Mouse (Mus musculus): ENCODE results near the gene Sprr3. TPM values are rescaled to one million over a fixed set of nuclear protein-coding genes. Genes with fewer than 3 reads are reported as not detected.

Gene Sprr3
- polyA plus RNA-seq, 1 experiment from 2014 or later: 1,930 TPM

GRCm38 (mm10) chr3:92440177-92440576 is 18.3 kb downstream of the Sprr3 start:
- Histone ChIP-seq H3K27me3 (ENCODE audit: control insufficient read depth, insufficient read depth, low read length) (no peaks in the 10 kb centered on the region), H3K4me2 (replicated peaks; ENCODE audit: low read depth) (no peak overlapping the region), H3K9me3 (ENCODE audit: control insufficient read depth, low read length) (no peaks in the 10 kb centered on the region), H3K9ac (ENCODE audit: low read length) (no peak overlapping the region), H3K27ac (replicated peaks) (no peak overlapping the region), H3K4me1 (replicated peaks; ENCODE audit: control insufficient read depth, insufficient read depth) (no peaks in the 10 kb centered on the region), H3K36me3 (ENCODE audit: control insufficient read depth, insufficient read depth, low read length) (no peaks in the 10 kb centered on the region), H3K4me3 (ENCODE audit: low read depth, low read length) (no peak overlapping the region)
- 75% methylated on average over 3 of the region's 3 CpGs for WGBS
- DNase-seq (ENCODE audit: low spot score) (no peak), ATAC-seq (ENCODE audit: low FRiP score, low TSS enrichment) (no peak)
- TF ChIP-seq EP300 (optimal IDR thresholded peaks at IDR 0.05): no peak
- no peak for TF ChIP-seq CTCF (IDR thresholded peaks at IDR 0.05; ENCODE audit: low read depth)

- Histone ChIP-seq H3K27ac (replicated peaks) (no peak within 1 kb of the TSS), H3K9me3 (ENCODE audit: control insufficient read depth, low read length) (no peaks in the 10 kb centered on the region), H3K4me1 (replicated peaks; ENCODE audit: control insufficient read depth, insufficient read depth) (no peaks in the 10 kb centered on the region), H3K9ac (ENCODE audit: low read length) (no peak within 1 kb of the TSS), H3K4me2 (replicated peaks; ENCODE audit: low read depth) (no peak within 1 kb of the TSS), H3K4me3 (ENCODE audit: low read depth, low read length) (no peak within 1 kb of the TSS), H3K27me3 (ENCODE audit: control insufficient read depth, insufficient read depth, low read length) (no peaks in the 10 kb centered on the region), H3K36me3 (ENCODE audit: control insufficient read depth, insufficient read depth, low read length) (no peaks in the 10 kb centered on the region)
- no peak for TF ChIP-seq EP300 (optimal IDR thresholded peaks at IDR 0.05)
- TF ChIP-seq CTCF (IDR thresholded peaks at IDR 0.05; ENCODE audit: low read depth): no peak
- ATAC-seq (ENCODE audit: low FRiP score, low TSS enrichment) (no peak), DNase-seq (ENCODE audit: low spot score) (no peak)
- 83% methylated on average over 3 of the region's 3 CpGs for WGBS
Observed at GRCm38 (mm10) chr3:92438689-92439088, 19.8 kb downstream of the Sprr3 start, which contains the start of gene Sprr1b. TSS of gene Sprr1b (minus strand) at chr3:92438789.

- H3K9ac ChIP-seq (ENCODE audit: low read length): no peak within 1 kb of the TSS
- no peak within 1 kb of the TSS for H3K4me2 ChIP-seq (replicated peaks; ENCODE audit: low read depth)
- no peak within 1 kb of the TSS for H3K27ac ChIP-seq (replicated peaks)
- H3K9me3 ChIP-seq (ENCODE audit: control insufficient read depth, low read length): no peaks in the 10 kb centered on the region
- no peaks in the 10 kb centered on the region for H3K36me3 ChIP-seq (ENCODE audit: control insufficient read depth, insufficient read depth, low read length)
- DNase-seq (ENCODE audit: low spot score) (no peak), ATAC-seq (ENCODE audit: low FRiP score, low TSS enrichment) (no peak)
- 83% methylated on average over 2 of the region's 2 CpGs for WGBS
- no peaks in the 10 kb centered on the region for H3K27me3 ChIP-seq (ENCODE audit: control insufficient read depth, insufficient read depth, low read length)
- no peak within 1 kb of the TSS for H3K4me3 ChIP-seq (ENCODE audit: low read depth, low read length)
- no peaks in the 10 kb centered on the region for H3K4me1 ChIP-seq (replicated peaks; ENCODE audit: control insufficient read depth, insufficient read depth)
- TF ChIP-seq CTCF (IDR thresholded peaks at IDR 0.05; ENCODE audit: low read depth): no peak
- no peak for TF ChIP-seq EP300 (optimal IDR thresholded peaks at IDR 0.05)
Observed at GRCm38 (mm10) chr3:92432282-92432681, 26.2 kb downstream of the Sprr3 start, which contains the start of gene Sprr2k. TSS of gene Sprr2k (plus strand) at chr3:92432582.

- Histone ChIP-seq H3K9me3 (ENCODE audit: control insufficient read depth, low read length) (no peaks in the 10 kb centered on the region), H3K36me3 (ENCODE audit: control insufficient read depth, insufficient read depth, low read length) (no peaks in the 10 kb centered on the region), H3K4me3 (ENCODE audit: low read depth, low read length) (no peak within 1 kb of the TSS), H3K4me2 (replicated peaks; ENCODE audit: low read depth) (no peak within 1 kb of the TSS), H3K27me3 (ENCODE audit: control insufficient read depth, insufficient read depth, low read length) (no peaks in the 10 kb centered on the region), H3K27ac (replicated peaks) (no peak within 1 kb of the TSS), H3K9ac (ENCODE audit: low read length) (no peak within 1 kb of the TSS), H3K4me1 (replicated peaks; ENCODE audit: control insufficient read depth, insufficient read depth) (no peaks in the 10 kb centered on the region)
- ATAC-seq (ENCODE audit: low FRiP score, low TSS enrichment) (no peak), DNase-seq (ENCODE audit: low spot score) (no peak)
- TF ChIP-seq EP300 (optimal IDR thresholded peaks at IDR 0.05): no peak
- TF ChIP-seq CTCF (IDR thresholded peaks at IDR 0.05; ENCODE audit: low read depth): no peak
- 94% methylated on average over 6 of the region's 6 CpGs for WGBS
Observed at GRCm38 (mm10) chr3:92429323-92429722, 29.2 kb downstream of the Sprr3 start, which contains the start of gene Gm9774. TSS of gene Gm9774 (minus strand) at chr3:92429423.

- H3K4me1 ChIP-seq (replicated peaks; ENCODE audit: control insufficient read depth, insufficient read depth): no peaks in the 10 kb centered on the region
- no peak within 1 kb of the TSS for H3K27ac ChIP-seq (replicated peaks)
- ATAC-seq (ENCODE audit: low FRiP score, low TSS enrichment) (no peak), DNase-seq (ENCODE audit: low spot score) (no peak)
- no peak within 1 kb of the TSS for H3K9ac ChIP-seq (ENCODE audit: low read length)
- no peak within 1 kb of the TSS for H3K4me2 ChIP-seq (replicated peaks; ENCODE audit: low read depth)
- H3K27me3 ChIP-seq (ENCODE audit: control insufficient read depth, insufficient read depth, low read length): no peaks in the 10 kb centered on the region
- no peak for TF ChIP-seq CTCF (IDR thresholded peaks at IDR 0.05; ENCODE audit: low read depth)
- no peaks in the 10 kb centered on the region for H3K36me3 ChIP-seq (ENCODE audit: control insufficient read depth, insufficient read depth, low read length)
- H3K9me3 ChIP-seq (ENCODE audit: control insufficient read depth, low read length): no peaks in the 10 kb centered on the region
- no peak within 1 kb of the TSS for H3K4me3 ChIP-seq (ENCODE audit: low read depth, low read length)
- WGBS: 86% methylated on average over 2 of the region's 2 CpGs
Observed at GRCm38 (mm10) chr3:92417782-92418181, 40.7 kb downstream of the Sprr3 start, which contains the start of gene Sprr2j-ps. TSS of gene Sprr2j-ps (plus strand) at chr3:92418082.

- no peak within 1 kb of the TSS for H3K4me2 ChIP-seq (replicated peaks; ENCODE audit: low read depth)
- no peaks in the 10 kb centered on the region for H3K4me1 ChIP-seq (replicated peaks; ENCODE audit: control insufficient read depth, insufficient read depth)
- DNase-seq (ENCODE audit: low spot score): no peak
- no peak within 1 kb of the TSS for H3K4me3 ChIP-seq (ENCODE audit: low read depth, low read length)
- no peaks in the 10 kb centered on the region for H3K27me3 ChIP-seq (ENCODE audit: control insufficient read depth, insufficient read depth, low read length)
- no peaks in the 10 kb centered on the region for H3K9me3 ChIP-seq (ENCODE audit: control insufficient read depth, low read length)
- 93% methylated on average over 2 of the region's 2 CpGs for WGBS
- H3K9ac ChIP-seq (ENCODE audit: low read length): no peak within 1 kb of the TSS
- no peak within 1 kb of the TSS for H3K27ac ChIP-seq (replicated peaks)
- TF ChIP-seq EP300 (optimal IDR thresholded peaks at IDR 0.05) (no peak), CTCF (IDR thresholded peaks at IDR 0.05; ENCODE audit: low read depth) (no peak)
- H3K36me3 ChIP-seq (ENCODE audit: control insufficient read depth, insufficient read depth, low read length): no peaks in the 10 kb centered on the region
- ATAC-seq (ENCODE audit: low FRiP score, low TSS enrichment): no peak
Observed at GRCm38 (mm10) chr3:92407691-92408090, 50.8 kb downstream of the Sprr3 start, which contains the start of gene Sprr2i. TSS of gene Sprr2i (plus strand) at chr3:92407991.

Other genes with a start within 250 kb of the Sprr3 start
- gene Sprr2a1, start 242.9 kb downstream of the Sprr3 start, polyA plus RNA-seq (2015; fragmentation: Nextera tagmentation; extraction: Ambion mirVana): 181 and 190 TPM in 2 replicates
- 13,620 and 14,516 TPM in 2 replicates for gene Sprr2a2, start 242.8 kb downstream of the Sprr3 start, polyA plus RNA-seq (2015; fragmentation: Nextera tagmentation; extraction: Ambion mirVana)
- 712 and 819 TPM in 2 replicates for gene Sprr2a3, start 173.3 kb downstream of the Sprr3 start, polyA plus RNA-seq (2015; fragmentation: Nextera tagmentation; extraction: Ambion mirVana)
- 20.8 and 22.8 TPM in 2 replicates for gene Sprr2b, start 142.1 kb downstream of the Sprr3 start, polyA plus RNA-seq (2015; fragmentation: Nextera tagmentation; extraction: Ambion mirVana)
- 65.0 and 66.5 TPM in 2 replicates for gene Sprr2d, start 119.6 kb downstream of the Sprr3 start, polyA plus RNA-seq (2015; fragmentation: Nextera tagmentation; extraction: Ambion mirVana)
- gene Sprr2e, start 106.6 kb downstream of the Sprr3 start, polyA plus RNA-seq (2015; fragmentation: Nextera tagmentation; extraction: Ambion mirVana): 0.33 and 0.47 TPM in 2 replicates
- 7.4 and 9.2 TPM in 2 replicates for gene Sprr2f, start 93.5 kb downstream of the Sprr3 start, polyA plus RNA-seq (2015; fragmentation: Nextera tagmentation; extraction: Ambion mirVana)
- 2.1 TPM in 2 replicates for gene Sprr2h, start 73.0 kb downstream of the Sprr3 start, polyA plus RNA-seq (2015; fragmentation: Nextera tagmentation; extraction: Ambion mirVana)
- gene Sprr2i, start 50.7 kb downstream of the Sprr3 start, polyA plus RNA-seq (2015; fragmentation: Nextera tagmentation; extraction: Ambion mirVana): 24.7 and 26.7 TPM in 2 replicates
- 52.2 and 58.5 TPM in 2 replicates for gene Sprr2j-ps, start 40.6 kb downstream of the Sprr3 start, polyA plus RNA-seq (2015; fragmentation: Nextera tagmentation; extraction: Ambion mirVana)
- gene Gm9774, start 29.3 kb downstream of the Sprr3 start, polyA plus RNA-seq (2015; fragmentation: Nextera tagmentation; extraction: Ambion mirVana): 10.3 and 10.6 TPM in 2 replicates
- 8.3 and 9.2 TPM in 2 replicates for gene Sprr2k, start 26.1 kb downstream of the Sprr3 start, polyA plus RNA-seq (2015; fragmentation: Nextera tagmentation; extraction: Ambion mirVana)
- 17.1 and 19.3 TPM in 2 replicates for gene Sprr1b, start 19.9 kb downstream of the Sprr3 start, polyA plus RNA-seq (2015; fragmentation: Nextera tagmentation; extraction: Ambion mirVana)
- gene Sprr1a, start 27.2 kb upstream of the Sprr3 start, polyA plus RNA-seq (2015; fragmentation: Nextera tagmentation; extraction: Ambion mirVana): 1,567 and 1,571 TPM in 2 replicates
- gene Sprr4, start 41.8 kb upstream of the Sprr3 start, polyA plus RNA-seq (2015; fragmentation: Nextera tagmentation; extraction: Ambion mirVana): 1.3 and 1.5 TPM in 2 replicates
- not detected in 2 replicates for gene 2310046K23Rik, start 75.8 kb upstream of the Sprr3 start, polyA plus RNA-seq (2015; fragmentation: Nextera tagmentation; extraction: Ambion mirVana)
- 16.6 and 21.1 TPM in 2 replicates for gene Ivl, start 115.0 kb upstream of the Sprr3 start, polyA plus RNA-seq (2015; fragmentation: Nextera tagmentation; extraction: Ambion mirVana)
- not detected in 2 replicates for gene Smcp, start 130.3 kb upstream of the Sprr3 start, polyA plus RNA-seq (2015; fragmentation: Nextera tagmentation; extraction: Ambion mirVana)
- 22.8 and 26.7 TPM in 2 replicates for gene 2210017I01Rik, start 148.8 kb upstream of the Sprr3 start, polyA plus RNA-seq (2015; fragmentation: Nextera tagmentation; extraction: Ambion mirVana)
- 98.3 and 102 TPM in 2 replicates for gene Lce6a, start 162.9 kb upstream of the Sprr3 start, polyA plus RNA-seq (2015; fragmentation: Nextera tagmentation; extraction: Ambion mirVana)
- gene Lce1a1, start 189.6 kb upstream of the Sprr3 start, polyA plus RNA-seq (2015; fragmentation: Nextera tagmentation; extraction: Ambion mirVana): 401 and 429 TPM in 2 replicates
- 116 and 135 TPM in 2 replicates for gene Lce1b, start 198.2 kb upstream of the Sprr3 start, polyA plus RNA-seq (2015; fragmentation: Nextera tagmentation; extraction: Ambion mirVana)
- 632 and 696 TPM in 2 replicates for gene Lce1a2, start 211.6 kb upstream of the Sprr3 start, polyA plus RNA-seq (2015; fragmentation: Nextera tagmentation; extraction: Ambion mirVana)
- gene Lce1c, start 220.5 kb upstream of the Sprr3 start, polyA plus RNA-seq (2015; fragmentation: Nextera tagmentation; extraction: Ambion mirVana): 673 and 689 TPM in 2 replicates
- gene Lce1d, start 228.5 kb upstream of the Sprr3 start, polyA plus RNA-seq (2015; fragmentation: Nextera tagmentation; extraction: Ambion mirVana): 199 and 223 TPM in 2 replicates

All from stomach, postnatal 0 days (tissue).